8 mouse cellular contexts compared by ENCODE assay signal in genomic region chr2:178119561-178120355, GRCm38 (mm10). TPM values are rescaled to one million over a fixed set of nuclear protein-coding genes. Genes with fewer than 3 reads are reported as not detected.
DNase-seq lines count a peak whose midpoint lies in the region; ATAC-seq and TF ChIP-seq lines count a peak whose summit lies in the region.

No protein-coding gene starts in this region.

- peak; percentile 84 for DNase-seq in heart, adult 11 months
- DNase-seq in heart, postnatal 36 days = no peak
- DNase-seq in thymus, postnatal 4 days = peak; percentile 4
- DNase-seq in thymus, postnatal 36 days = no peak
- peak; percentile 49 for DNase-seq in limb, embryonic 10.5 days (ENCODE audit: low spot score)
- peak; percentile 12 for DNase-seq in stomach, postnatal 0 days (ENCODE audit: low spot score)
- no peak for DNase-seq in retina, embryonic 14.5 days (ENCODE audit: low spot score)
- DNase-seq in thymus, postnatal 0 days (ENCODE audit: low spot score) = no peak

- intact Hi-C loops in heart, postnatal 36 days (cut with DNase I) = no loop called here

- peak overlapping the region; percentile 67 for H3K4me3 ChIP-seq in limb, embryonic 10.5 days
- no peak overlapping the region; the same call in 1 of the 2 replicates for H3K4me3 ChIP-seq in stomach, postnatal 0 days (ENCODE audit: low read depth, low read length)

- H3K4me2 ChIP-seq in stomach, postnatal 0 days (replicated peaks; ENCODE audit: low read depth) = peak overlapping the region; percentile 60

- TF ChIP-seq CTCF in stomach, postnatal 0 days (IDR thresholded peaks at IDR 0.05; ENCODE audit: low read depth) = no peak

- no peak overlapping the region for H3K9ac ChIP-seq in stomach, postnatal 0 days (ENCODE audit: low read length)

- peaks cover 26% of the 10 kb centered on the region for H3K27me3 ChIP-seq in limb, embryonic 10.5 days (ENCODE audit: low read depth, poor library complexity, severe bottlenecking)
- no peaks in the 10 kb centered on the region for H3K27me3 ChIP-seq in stomach, postnatal 0 days (ENCODE audit: control insufficient read depth, insufficient read depth, low read length)

- H3K9me3 ChIP-seq in limb, embryonic 10.5 days (replicated peaks) = no peaks in the 10 kb centered on the region
- no peaks in the 10 kb centered on the region for H3K9me3 ChIP-seq in stomach, postnatal 0 days (ENCODE audit: control insufficient read depth, low read length)

- WGBS in limb, embryonic 10.5 days = 21% methylated on average over 19 of the region's 19 CpGs
- 23% methylated on average over 19 of the region's 19 CpGs for WGBS in stomach, postnatal 0 days

- no peaks in the 10 kb centered on the region for H3K36me3 ChIP-seq in limb, embryonic 10.5 days
- H3K36me3 ChIP-seq in stomach, postnatal 0 days (ENCODE audit: control insufficient read depth, insufficient read depth, low read length) = no peaks in the 10 kb centered on the region

- no peak for TF ChIP-seq EP300 in stomach, postnatal 0 days (optimal IDR thresholded peaks at IDR 0.05)

- ATAC-seq in stomach, postnatal 0 days (ENCODE audit: low FRiP score, low TSS enrichment) = no peak

- peak overlapping the region; percentile 83 for H3K27ac ChIP-seq in limb, embryonic 10.5 days
- no peak overlapping the region for H3K27ac ChIP-seq in stomach, postnatal 0 days (replicated peaks)

- H3K4me1 ChIP-seq in limb, embryonic 10.5 days = peaks cover 61% of the 10 kb centered on the region
- no peaks in the 10 kb centered on the region for H3K4me1 ChIP-seq in stomach, postnatal 0 days (replicated peaks; ENCODE audit: control insufficient read depth, insufficient read depth)

RNA-seq across cellular contexts. Expression of gene Phactr3, which starts 1.0 kb away (rescaled TPM):
- total RNA-seq in heart, postnatal 36 days (2021) = 1 to 10 TPM in 1 of 2 experiments, under 1 TPM in 1; 0.97 to 1.5 TPM
- 8.1 and 8.3 TPM in 2 replicates for polyA plus RNA-seq in limb, embryonic 10.5 days (2016; fragmentation: Nextera tagmentation; extraction: Ambion mirVana)
- 1.7 and 2.8 TPM in 2 replicates for polyA plus RNA-seq in stomach, postnatal 0 days (2015; fragmentation: Nextera tagmentation; extraction: Ambion mirVana)
- 0.46 and 0.49 TPM in 2 replicates for polyA plus RNA-seq in thymus, postnatal 0 days (2015; fragmentation: Nextera tagmentation; extraction: Ambion mirVana)

RNA-seq across cellular contexts. Expression of gene Zfp931, which starts 41.5 kb away (rescaled TPM):
- total RNA-seq in heart, postnatal 36 days (2021) = 10 to 100 TPM; 10.7 to 12.2 TPM
- 16.2 and 17.0 TPM in 2 replicates for polyA plus RNA-seq in limb, embryonic 10.5 days (2016; fragmentation: Nextera tagmentation; extraction: Ambion mirVana)
- polyA plus RNA-seq in stomach, postnatal 0 days (2015; fragmentation: Nextera tagmentation; extraction: Ambion mirVana) = 9.3 and 9.6 TPM in 2 replicates
- 9.5 and 10.1 TPM in 2 replicates for polyA plus RNA-seq in thymus, postnatal 0 days (2015; fragmentation: Nextera tagmentation; extraction: Ambion mirVana)

Comparison
In these comparisons a context has a peak if more than half of its experiments do, and no peak if none do; other contexts are left out.
1. DNase-seq: peak in heart, adult 11 months (single experiment), thymus, postnatal 4 days (single experiment), limb, embryonic 10.5 days (single experiment) and stomach, postnatal 0 days (single experiment); none in heart, postnatal 36 days (0 of 2), thymus, postnatal 36 days (0 of 2), retina, embryonic 14.5 days (single experiment) and thymus, postnatal 0 days (single experiment).